Mouse (Mus musculus) lung, adult 2 months (tissue): ENCODE data around the gene Ak7.

ENCODE experiments used
- CTCF ChIP-seq: fragments of 200-500 bp; IDR thresholded peaks from 2 replicates; pipeline ENCODE4 v1.5.1; 2011; ENCODE audit warnings: mild to moderate bottlenecking, low read length, control low read depth; ENCODE audit not compliant: insufficient read depth
- POLR2A ChIP-seq: fragments of 200-500 bp; IDR thresholded peaks from 2 replicates; pipeline ENCODE4 v1.6.1; 2011; ENCODE audit warnings: low read depth, mild to moderate bottlenecking, control low read depth, low read length, borderline replicate concordance; ENCODE audit errors: extremely low read depth

DNA sequence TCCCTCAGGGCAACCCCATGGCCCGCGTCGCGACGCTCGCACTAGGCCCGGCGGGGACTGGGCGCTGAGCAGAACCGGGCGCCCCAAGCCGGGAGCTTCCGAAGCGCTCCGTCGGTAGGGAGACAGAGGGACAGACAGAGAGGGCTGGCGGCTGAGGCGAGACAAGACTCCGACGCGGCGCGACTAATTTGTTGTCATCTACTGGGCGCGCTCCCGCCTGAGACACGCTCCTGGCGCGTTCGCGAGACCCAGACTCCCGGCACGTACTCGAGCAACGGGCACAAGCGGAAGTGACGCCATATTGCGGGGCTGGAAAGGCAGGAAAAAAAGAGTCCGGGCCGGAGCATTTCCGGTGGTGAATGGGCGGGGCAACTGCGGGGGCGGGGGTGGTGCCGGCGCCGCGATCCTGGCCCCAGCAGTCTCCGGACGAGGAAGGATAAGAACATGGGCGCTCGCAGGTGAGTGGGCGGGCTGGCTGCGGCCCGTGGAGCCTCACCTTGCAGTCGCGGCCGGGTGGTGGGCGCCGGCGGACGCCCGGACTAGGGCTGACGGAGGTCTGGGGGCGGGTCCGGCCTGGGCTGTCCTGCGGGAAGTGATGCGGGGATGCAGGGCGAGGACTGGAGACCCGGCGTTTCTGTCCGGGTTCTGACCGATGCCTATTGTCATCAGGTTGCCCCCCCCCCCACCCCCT lies 20.6 kb upstream of the Ak7 start, which contains the start of gene Atg2b:
- TF ChIP-seq POLR2A, result peak; percentile 54; the same call in 1 of the 2 replicates
- no peak for TF ChIP-seq CTCF
